Mouse (Mus musculus) telencephalon, adult 2 months (tissue): ENCODE measurements around the gene Rap1gap.

Experiments
- DNase-seq: peaks from one replicate; pipeline ENCODE4 v3.0.0-alpha.2; 2011; ENCODE audit warnings: low read depth, low spot score

Gene Rap1gap

DNA sequence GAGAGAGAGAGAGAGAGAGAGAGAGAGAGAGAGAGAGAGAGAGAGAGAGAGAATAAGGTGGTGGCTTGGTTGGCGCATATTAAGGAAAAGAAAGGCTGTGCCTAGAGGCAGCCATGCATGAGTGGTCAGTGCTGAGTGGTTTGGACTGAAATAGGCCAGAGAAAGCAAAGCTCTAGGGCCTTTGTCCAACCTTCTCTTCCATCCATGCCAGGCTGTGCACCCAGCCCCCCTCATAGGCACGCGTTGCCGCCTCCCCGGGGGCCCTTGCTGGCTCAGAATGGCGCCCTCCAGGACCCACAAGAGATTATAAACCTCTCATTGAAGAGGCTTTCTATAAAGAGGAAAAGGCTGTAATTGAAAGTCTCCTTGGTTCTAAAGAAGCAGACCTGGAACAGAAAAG, 3.0 kb upstream of the Rap1gap start:
- DNase-seq = no peak

DNA sequence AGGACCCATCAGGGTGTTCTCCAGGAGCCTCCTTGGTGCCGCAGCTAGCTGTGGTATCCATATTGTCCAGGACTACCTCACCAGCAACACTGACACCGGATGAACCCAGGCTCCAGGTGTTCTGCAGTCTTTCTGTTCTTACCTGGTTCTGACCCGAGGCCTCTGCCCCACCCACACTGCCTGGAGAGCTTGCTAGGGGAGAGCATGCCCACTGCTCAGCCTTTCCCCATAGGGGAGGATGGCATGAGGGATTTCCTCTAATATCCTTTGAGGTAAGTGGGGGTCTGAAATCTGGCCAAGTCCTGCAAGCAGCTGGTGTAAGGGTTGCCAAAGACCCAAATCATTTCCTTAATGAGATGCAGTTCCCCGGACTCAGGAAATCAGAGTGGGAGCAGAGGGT, 1.0 kb upstream of the Rap1gap start:
- DNase-seq = no peak

DNA sequence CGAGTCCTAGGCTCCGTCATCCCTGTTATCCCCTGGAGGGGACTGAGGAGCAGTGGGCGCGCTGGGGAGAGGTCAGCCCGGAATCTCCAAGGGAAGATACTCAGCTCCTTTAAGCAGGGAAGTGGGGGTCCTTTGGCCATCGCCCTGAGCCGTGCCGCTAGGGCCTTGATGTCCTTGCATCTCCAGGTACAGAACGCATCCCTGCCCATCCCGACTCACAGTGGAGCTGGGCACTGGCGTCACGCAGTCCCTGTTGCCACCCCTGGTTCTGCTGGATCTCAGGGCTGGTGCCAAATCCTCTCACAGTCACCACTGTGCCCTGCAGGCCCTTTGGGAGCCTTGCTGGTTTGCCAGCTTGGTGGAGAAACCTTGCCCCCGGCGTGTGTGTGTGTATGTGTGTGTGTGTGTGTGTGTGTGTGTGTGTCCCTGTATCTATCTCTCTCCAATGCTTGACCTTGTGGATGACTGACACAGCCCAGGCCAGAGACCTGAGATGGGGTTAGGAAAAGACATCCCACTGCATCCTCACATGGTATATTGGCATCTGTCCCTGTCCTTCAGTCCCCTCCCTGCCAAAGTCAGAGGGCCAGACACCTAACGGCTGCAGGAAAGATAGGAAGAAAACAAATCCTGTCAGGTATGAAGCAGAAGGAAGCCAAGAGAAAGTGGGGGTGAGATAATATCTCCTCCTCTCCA, 602 bp downstream of the Rap1gap start:
- no peak for DNase-seq

DNA sequence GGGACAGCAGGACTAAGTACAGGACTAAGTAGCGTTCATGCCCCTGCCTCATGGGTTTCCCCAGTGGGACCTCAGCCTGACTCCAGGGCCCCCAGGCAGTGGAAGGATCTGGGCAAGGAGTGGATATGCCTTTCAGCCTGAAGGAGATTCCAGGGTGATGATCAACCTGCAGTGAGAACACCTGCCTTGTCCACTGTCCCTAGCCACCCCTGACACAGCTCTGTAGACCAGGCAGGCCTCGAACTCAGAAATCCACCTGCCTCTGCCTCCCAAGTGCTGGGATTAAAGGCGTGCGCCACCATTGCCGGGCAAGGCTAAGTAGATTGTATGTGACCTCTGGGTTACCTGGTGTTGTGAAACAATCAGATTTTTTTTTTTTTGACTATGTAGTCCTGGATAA, 1.3 kb downstream of the Rap1gap start:
- no peak for DNase-seq

DNA sequence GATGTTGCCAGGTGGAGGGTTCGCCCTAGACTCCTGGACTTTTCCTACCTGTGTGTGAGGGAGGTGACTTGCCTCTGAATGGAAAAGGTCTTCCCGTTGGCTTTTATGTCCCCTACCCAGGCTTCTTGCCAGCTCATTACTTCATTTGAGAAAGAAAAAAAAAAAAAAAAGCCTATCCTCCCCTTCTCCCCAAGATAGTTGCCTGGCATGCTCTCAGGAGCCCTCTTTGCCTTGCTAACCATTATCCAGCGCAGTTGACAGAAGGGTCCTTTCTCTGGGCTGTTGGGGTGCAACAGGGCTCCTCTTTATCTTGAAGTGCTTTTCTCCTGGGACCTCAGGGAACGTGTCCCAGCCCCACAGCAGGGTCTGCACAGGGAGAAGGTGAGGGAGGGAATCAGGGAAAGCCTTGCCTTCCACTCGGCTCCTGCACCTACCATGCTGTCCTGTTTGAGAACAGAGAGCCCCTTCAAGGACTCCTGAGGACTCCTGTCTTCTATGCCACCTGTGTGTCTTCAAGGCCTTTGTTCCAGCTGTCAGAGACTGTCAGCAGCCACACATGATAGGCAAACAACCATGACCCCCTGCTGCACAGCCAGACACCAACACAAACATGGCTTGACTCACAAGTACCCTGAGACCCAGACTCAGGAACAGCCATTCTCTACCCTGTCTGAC, 1.9 kb downstream of the Rap1gap start:
- no peak for DNase-seq

DNA sequence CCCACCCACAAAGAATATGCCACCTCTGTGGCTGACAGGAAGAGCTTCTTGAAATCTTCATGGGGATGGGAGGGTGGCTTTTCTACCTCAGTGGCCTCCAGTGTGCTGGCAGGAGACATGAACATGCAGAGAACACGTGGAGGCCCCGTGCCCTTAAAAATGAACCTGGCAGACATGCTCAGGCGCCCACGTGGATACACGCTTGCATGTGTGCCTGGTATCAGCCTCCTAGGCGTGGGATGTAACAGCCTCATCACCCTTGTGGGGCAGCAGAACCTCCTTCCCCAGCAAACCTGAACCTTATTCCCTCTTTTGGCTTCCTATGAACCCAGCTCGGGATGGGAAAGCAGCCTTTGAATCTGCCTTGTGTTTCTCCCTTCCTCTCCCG, 2.4 kb downstream of the Rap1gap start:
- DNase-seq = no peak

DNA sequence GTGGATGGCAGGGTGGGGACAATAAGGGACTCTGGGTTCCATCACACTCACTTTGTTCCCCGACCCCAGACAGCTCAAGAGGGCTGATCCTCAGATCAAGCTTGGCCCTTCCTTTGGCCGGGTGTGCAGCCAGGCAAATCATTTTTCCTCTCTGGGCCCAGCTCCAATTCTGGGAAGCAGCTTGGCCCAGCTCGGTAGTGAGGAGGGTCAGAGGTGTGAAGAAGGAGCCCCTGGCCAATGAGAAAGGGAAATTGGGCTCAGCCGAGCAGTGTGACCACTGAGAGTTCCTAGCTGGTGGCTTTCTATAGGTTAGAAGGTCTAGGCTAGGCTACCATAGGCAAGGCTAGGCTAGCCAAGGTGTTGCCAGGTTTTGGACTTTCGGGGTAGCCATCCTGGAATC, 3.2 kb downstream of the Rap1gap start:
- DNase-seq = no peak

DNA sequence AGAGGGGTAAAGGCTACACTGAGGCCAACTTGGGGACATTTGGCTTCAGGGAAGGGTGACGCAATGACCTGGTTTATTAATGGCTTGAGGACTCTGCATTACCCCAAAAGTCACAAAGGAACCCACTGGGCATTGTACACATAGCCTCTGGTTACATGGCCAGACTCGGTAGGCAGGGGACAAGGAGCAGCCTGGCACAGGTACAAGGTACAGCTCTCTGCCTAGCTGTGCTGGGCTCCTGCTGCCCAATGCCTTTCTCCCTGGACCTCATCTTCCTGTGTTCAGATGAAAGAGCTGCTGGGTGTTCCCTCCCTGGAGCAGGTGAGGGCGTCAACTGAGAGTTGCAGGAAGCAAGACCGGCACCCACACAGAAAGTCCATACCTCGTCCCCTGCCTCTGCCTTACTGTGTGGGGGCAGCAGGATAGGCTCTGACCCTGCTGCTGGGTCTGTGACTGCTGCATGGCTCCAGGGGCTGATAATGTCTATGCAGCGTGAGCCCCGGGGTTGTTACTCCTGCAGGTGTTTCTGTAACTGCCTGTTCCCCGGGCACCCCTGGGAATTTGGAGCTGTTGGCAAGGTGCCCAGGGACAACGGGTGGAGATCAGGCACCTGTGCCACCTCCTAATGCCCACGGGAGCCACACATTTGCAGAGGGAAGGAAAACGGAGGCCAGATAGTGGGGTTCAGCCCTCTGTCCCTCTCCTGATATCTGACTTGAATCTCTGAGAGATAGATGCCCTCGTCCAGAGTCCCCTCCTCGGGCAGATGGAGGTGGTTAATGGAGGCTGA, 7.4 kb downstream of the Rap1gap start:
- no peak for DNase-seq

DNA sequence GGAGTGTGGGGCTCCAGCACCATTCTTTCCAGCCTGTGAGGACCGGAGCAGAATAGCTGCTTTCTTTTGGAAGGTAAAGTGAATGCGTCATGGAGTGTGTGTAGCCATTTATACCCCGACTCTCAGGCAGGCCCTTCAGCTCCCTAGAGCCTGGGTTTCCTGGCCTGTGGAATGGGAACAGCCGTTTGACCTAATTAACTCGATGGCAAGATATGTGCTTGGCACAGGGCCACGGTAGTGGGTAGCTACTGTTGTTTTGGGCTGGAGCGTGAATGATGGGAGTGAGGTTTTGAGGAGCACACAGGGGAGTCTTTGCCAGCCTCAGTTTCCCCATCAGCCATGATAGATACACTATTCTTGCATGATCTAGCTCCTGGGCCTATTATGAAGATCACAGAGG, 11.0 kb downstream of the Rap1gap start:
- DNase-seq = no peak

DNA sequence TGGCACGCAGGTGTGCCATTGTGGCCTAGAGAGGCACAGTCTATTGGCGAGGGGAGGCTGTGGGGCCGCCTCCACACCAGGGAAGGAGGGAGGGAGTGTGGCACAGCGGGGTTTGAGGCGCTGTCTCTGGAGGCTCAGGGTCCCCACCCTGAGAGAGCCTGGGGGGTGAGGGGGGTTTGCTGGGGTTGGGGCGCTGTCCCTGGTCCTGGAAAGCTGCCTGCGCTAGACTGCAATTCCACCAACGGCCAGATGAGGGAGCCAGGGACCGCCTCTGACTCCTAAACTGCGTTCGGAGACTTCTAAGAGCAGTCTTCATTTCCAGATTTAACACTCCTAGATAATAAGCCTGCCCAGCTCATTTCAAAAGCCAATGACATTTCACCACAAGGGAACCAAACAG, 11.5 kb downstream of the Rap1gap start:
- no peak for DNase-seq

DNA sequence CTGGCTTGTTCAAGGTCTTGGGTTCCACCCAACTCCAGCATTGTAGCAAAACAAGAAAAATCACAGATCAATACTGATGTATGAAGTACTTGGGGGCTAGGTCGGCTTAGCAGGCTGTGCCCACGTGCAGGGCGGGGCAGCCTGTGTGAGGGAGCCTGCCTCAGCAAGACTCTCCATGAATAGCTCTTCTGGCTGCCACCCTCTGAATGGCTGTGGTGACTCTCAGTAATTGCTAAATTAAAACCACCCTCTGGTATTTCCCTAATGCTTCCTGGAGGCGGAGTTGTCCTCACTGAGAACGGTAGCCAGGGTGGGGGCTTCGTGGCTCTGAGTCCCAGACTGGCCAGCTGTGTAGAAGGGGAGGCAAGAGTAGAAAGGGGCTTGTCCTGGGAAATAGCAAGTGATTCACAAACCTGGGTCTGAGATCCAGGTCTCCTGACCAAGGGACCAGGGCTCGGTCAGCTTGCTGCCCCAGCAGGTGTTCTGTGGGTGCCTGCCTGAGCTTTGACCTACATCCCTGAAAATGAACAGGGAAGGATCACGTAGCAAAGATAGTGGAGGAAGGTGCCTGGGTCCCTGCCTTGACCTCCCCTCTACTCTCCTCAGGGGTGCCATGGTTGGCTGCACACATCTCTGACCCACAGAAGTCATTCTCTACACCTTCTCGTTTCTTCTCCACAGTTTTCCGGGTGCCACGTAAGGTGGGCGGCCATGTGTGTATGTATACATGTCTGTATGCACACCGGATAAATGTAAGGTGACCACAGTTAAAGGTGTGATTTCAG, 12.4 kb downstream of the Rap1gap start:
- DNase-seq = no peak

DNA sequence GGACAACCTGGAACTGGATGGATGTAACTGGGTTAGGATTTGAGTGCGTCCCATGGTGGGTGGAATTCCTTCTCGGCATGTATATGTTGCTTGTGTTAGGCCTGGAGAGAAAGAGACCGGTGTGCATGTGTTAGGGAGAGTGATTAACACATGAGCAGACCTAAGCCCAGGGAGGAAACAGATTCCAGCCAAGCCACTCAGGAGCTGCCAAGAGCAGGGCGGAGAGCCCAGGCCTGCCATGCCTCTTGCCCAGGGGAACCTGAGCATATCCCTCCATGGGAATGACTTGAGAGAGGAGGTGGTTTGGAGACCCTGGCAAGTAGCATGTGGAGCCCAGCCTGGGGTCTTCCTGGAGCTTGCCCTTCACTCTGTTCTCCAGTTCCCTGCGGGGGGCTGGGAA, 13.4 kb downstream of the Rap1gap start:
- DNase-seq = no peak

DNA sequence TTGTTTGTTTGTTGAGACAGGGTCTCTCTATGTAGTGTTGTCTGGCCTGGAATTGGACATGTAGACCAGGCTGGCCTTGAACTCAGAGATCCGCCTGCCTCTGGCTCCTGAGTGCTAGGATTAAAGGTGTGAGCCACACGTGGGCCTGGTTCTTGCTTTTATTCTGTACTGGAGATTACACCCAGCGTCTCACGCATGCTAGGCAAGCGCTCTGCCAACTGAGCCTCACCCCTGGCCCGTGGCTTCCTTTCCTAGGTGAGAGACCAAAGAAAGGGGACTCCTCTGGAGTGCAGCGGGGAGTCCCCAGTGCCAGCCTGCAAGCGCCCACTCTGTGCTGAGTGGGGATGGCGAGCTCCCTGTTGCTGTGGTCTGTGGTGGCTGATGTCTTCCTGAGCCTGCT, 14.0 kb downstream of the Rap1gap start:
- DNase-seq = no peak

DNA sequence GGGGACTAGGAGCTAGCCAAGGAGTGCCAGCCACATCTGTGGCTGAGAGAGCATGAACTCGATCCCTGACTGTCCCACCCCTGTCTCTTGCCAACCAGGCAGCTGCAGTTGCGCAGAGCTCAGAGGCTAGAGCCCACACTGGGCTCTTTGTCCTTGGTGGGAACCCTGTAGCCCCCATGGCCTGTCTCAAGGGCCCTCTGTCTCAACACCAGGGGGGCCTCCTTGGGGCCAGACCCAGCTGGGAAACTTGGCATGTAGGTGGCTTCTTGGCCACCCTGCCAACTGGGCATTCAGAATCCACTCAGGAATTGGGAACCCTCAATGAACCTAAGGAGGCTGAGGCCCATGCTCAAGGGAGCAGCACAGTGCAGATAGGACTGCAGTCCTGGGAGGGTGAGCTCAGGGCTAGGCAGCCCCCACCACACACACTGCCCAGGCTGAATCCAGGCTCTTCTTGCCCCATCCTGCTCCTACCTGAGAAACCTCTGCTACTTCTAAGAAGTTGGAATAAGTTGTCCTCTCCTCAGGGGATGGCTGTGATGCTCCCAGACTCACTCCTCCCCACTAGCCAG, 15.5 kb downstream of the Rap1gap start:
- no peak for DNase-seq

DNA sequence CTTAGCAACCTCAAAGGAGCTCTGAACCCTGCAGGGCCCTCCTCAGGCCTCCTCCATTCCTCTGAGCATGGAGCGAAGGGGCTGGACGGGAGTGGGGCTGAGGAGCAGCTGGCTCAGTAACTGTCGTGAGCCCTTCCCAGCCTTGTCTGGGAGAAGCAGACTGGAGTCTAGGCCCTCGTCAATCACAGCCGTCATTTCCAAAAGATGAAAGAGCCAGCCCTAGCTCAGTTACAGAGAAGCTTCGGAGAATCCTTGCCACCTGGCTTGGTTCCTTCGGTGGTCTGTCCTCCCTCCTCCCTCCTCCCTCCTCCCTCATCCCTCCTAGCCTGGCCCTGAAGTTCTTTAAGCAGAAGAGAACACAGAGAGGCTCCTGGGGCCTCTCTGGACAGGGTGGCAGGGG, 16.2 kb downstream of the Rap1gap start:
- DNase-seq = no peak

DNA sequence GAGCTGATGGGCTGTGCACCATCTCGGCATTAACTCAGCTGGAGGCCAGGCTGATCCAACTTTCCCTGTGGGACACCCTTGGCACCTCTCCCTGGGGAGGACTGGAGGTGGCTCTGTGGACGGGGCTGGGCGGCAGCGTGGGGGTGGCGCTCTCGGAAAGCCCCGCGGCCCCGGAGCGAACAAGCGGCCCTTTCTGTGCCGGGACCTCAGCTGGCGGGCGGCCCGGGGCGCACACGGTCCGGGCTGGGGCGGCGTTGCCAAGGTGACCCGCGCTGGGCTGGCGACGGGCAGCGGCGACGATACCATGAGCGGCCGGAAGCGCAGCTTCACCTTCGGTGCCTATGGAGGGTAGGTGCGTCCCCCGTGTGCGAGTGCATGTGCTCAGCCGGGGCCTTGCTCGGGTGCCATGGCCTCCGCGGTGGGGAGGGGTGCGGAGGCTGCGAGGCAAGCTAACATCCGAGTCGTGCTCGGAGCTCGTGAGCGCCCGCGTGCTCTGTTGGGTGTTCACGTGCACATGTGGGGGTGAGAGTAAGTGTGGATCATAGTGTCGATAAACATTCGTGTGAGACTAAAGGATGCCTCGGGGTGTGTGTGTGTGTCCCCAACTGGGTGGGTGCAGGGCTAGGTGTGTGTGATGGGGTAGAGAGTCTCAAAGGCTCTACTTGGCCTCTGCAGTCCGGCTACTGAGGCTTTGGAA, 17.0 kb downstream of the Rap1gap start:
- DNase-seq = no peak

DNA sequence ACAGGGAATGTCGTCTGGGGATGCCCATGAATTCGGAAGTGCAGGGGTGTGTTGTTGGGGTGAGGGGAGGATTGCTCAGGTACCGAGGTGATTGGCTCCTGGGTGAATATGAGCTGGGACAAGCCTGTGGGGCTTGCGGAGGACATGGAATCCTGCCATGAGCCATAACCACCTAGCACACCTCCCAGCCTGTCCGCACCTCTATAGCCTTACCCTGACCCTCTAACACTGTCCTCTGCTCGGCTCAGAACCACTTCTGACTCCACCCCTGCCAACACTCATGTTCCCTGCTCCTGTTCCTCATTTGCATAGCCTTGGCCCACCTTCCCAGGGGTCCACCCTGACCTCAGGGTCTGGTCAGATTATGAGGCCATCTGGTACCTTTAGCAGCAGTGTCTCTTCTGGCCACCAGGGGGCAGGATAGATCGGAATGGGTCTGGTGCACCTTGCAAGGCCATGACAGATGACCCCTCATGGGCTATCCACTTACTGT, 18.5 kb downstream of the Rap1gap start:
- no peak for DNase-seq

DNA sequence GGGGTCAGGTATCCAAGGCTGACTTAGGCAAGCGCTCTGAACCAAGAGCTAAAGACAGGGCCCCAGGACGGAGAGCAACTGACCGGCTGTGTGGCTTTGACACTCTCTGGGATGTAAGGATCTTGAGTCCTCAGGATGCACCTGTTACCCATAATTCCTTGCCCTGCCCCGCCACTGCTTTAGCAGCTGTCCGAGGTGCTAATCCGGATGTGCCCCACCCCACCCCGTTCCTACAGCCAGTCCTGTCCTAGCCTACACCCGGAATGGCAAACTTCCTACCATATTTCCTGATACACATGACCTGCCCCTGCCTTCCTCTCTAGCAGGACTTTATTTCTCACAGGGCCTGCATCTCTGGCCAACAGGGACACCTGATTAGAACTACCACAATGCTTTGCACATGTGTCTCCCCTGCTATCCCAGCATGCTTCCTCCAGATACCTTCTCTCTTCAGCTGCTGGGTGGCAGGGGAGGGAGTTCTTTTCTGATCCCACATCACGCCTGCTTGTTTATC, 20.4 kb downstream of the Rap1gap start:
- DNase-seq = no peak

DNA sequence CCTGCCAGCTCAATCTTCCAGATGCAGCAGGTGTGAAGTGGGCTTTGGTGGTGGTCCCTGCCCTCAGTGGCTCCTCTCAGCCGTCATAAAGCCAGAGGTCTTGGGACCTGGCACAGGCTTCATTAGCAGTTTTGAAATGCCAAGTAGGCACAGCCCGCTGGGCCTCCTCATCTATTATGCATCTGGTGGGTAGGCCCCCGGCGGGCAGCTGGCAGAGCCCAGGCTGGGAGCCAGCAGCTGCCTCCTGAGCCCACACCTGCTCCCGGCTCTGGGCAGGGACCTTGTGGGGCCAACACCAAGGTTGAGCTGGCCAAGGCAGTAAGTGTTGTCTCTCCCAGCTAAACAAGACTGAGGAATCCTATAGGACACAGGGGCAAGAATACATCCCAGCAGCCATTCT, 21.8 kb downstream of the Rap1gap start:
- DNase-seq = no peak

DNA sequence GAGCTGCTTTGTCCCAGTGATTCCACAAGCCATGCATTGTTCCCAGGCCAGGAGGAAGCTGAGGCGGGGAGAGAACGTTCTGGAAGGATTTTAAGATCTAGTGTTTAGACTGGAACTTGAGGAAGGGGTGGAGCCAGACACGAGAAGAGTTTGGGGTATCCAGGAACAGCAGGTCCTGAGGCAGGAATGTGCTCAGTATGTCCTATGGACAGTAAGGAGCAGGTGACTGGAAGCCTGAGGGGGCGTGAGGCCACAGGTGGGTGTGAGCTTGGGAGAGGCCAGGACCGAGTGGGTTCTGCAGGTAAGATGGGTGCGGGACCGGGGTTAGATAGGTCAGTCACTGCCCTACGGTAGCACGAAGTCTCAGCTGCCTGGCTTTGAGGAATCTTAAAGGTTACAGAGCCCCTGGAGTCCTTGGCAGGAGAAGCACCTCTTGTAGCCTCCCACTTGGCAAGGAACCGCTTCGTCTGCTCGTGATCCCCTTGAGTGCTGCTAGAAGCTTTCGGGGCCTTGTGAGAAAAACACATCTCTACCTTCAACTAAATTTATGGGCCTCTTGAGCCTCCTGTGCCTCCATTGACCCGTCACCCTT, 22.8 kb downstream of the Rap1gap start:
- no peak for DNase-seq
